Mouse (Mus musculus): Measurements from ENCODE around the gene Xrra1.
A peak's percentile ranks its signal among the peaks of the same experiment; 100 is the strongest.

Xrra1 gene

GRCm38 (mm10) chr7:99953442-99954098, 94.7 kb downstream of the Xrra1 start:
- DNase-seq (ENCODE audit: low spot score): no peak

- DNase-seq (ENCODE audit: low spot score): no peak
These were observed 95.3 kb downstream of the Xrra1 start for GRCm38 (mm10) chr7:99954212-99954611.

- no peak for DNase-seq (ENCODE audit: low spot score)
These were observed 97.2 kb downstream of the Xrra1 start for GRCm38 (mm10) chr7:99956095-99956494.

- DNase-seq (ENCODE audit: low spot score): peak; percentile 17
These were observed 98.5 kb downstream of the Xrra1 start for GRCm38 (mm10) chr7:99957226-99957965.

- DNase-seq (ENCODE audit: low spot score): peak; percentile 13
These were observed 101.7 kb downstream of the Xrra1 start for GRCm38 (mm10) chr7:99960571-99960970.

GRCm38 (mm10) chr7:99961518-99961917, 102.6 kb downstream of the Xrra1 start:
- no peak for DNase-seq (ENCODE audit: low spot score)

- no peak for DNase-seq (ENCODE audit: low spot score)
These were observed 103.8 kb downstream of the Xrra1 start for GRCm38 (mm10) chr7:99962536-99963236.

- no peak for DNase-seq (ENCODE audit: low spot score)
These were observed 104.4 kb downstream of the Xrra1 start for GRCm38 (mm10) chr7:99963237-99963860.

- no peak for DNase-seq (ENCODE audit: low spot score)
These were observed 106.3 kb downstream of the Xrra1 start for GRCm38 (mm10) chr7:99965020-99965841.

GRCm38 (mm10) chr7:99966011-99966721, 107.2 kb downstream of the Xrra1 start:
- DNase-seq (ENCODE audit: low spot score): peak; percentile 33
